Mouse (Mus musculus) hindbrain, embryonic 11.5 days (tissue): Measurements from ENCODE around the gene Sirt6. TPM values are rescaled to one million over a fixed set of nuclear protein-coding genes. Genes with fewer than 3 reads are reported as not detected.

Source experiments
- ATAC-seq: fragments of 200-750 bp; cut with Nextera tagmentation; 2 replicates; pipeline ENCODE4 v1.8.0; 2017; ENCODE audit warnings: mild to moderate bottlenecking, moderate TSS enrichment, moderate library complexity; ENCODE audit not compliant: low FRiP score
- DNase-seq: peaks from one replicate; pipeline ENCODE4 v3.0.0-alpha.2; 2015; ENCODE audit warnings: low spot score
- H3K27ac ChIP-seq: fragments of 300-500 bp; sonication (generic); 2 replicates; pipeline ENCODE4 v1.5.1; 2014; ENCODE audit warnings: mild to moderate bottlenecking, low read depth, low read length
- H3K27me3 ChIP-seq: fragments of 300-500 bp; sonication (generic); 2 replicates; pipeline ENCODE4 v1.6.1; 2014; ENCODE audit warnings: mild to moderate bottlenecking, low read length, moderate library complexity, mixed read lengths; ENCODE audit not compliant: control insufficient read depth, insufficient read depth
- H3K36me3 ChIP-seq: fragments of 300-500 bp; sonication (generic); 2 replicates; pipeline ENCODE4 v1.6.1; 2014; ENCODE audit warnings: mild to moderate bottlenecking, low read length, moderate library complexity, mixed read lengths; ENCODE audit not compliant: control insufficient read depth, insufficient read depth
- H3K4me1 ChIP-seq: fragments of 300-500 bp; sonication (generic); replicated peaks from 2 replicates; pipeline ENCODE4 v1.6.1; 2014; ENCODE audit warnings: low read length, mixed read lengths; ENCODE audit not compliant: control insufficient read depth, insufficient read depth
- H3K4me2 ChIP-seq: fragments of 300-500 bp; sonication (generic); replicated peaks from 2 replicates; pipeline ENCODE4 v1.6.1; 2014; ENCODE audit warnings: mild to moderate bottlenecking, low read depth, low read length
- H3K4me3 ChIP-seq: fragments of 300-500 bp; sonication (generic); 2 replicates; pipeline ENCODE4 v1.5.1; 2014; ENCODE audit warnings: low read depth, low read length
- H3K9ac ChIP-seq: fragments of 300-500 bp; sonication (generic); 2 replicates; pipeline ENCODE4 v1.6.1; 2014; ENCODE audit warnings: low read depth, low read length
- H3K9me3 ChIP-seq: fragments of 300-500 bp; sonication (generic); 2 replicates; pipeline ENCODE4 v1.6.1; 2016; ENCODE audit warnings: low read length; ENCODE audit not compliant: control insufficient read depth
- WGBS: fragments of 180-500 bp; shearing (Covaris S2); extraction: QIAGEN DNeasy Blood & Tissue Kit; methylation state at CpG from one replicate; pipeline ENCODE4 v1.1.7; 2014; 5-methylcytosine and 5-hydroxymethylcytosine counted together
- polyA plus RNA-seq: library from polyadenylated mRNA; unstranded; fragments of >200 nt; fragmentation: Nextera tagmentation; extraction: Ambion mirVana; gene quantifications from 2 replicates; pipeline ENCODE4 v1.2.1, GENCODE M21; 2014

The Sirt6 gene
- polyA plus RNA-seq, 1 experiment from 2014 or later: 42.2 TPM

DNA sequence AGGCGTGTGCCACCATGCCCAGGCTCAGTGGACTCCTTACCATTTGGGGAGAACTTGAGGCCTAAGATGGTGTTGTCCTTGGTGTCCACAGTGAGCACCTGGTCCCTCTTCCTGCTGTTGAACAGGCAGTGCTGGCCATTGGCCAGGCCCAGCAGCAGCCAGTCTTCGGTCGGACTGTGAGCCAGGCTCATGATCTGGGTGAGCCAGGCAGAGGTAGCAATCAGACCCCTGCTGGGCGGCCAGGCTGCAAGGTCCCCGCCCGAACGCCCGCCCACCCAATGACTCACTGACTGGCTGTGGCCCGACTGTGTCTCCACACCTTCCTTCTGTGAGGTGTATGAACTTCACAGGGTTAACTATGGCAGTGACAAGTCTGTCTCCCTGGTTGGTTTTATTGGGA, 35.8 kb downstream of the Sirt6 start:
- WGBS: 78% methylated on average over 9 of the region's 9 CpGs
- H3K36me3 ChIP-seq: no peaks in the 10 kb centered on the region
- DNase-seq (no peak), ATAC-seq (no peak)
- H3K4me1 ChIP-seq: peaks cover 10% of the 10 kb centered on the region
- no peak overlapping the region for H3K4me3 ChIP-seq
- peaks cover 49% of the 10 kb centered on the region for H3K27me3 ChIP-seq
- no peak overlapping the region for H3K9ac ChIP-seq
- H3K4me2 ChIP-seq: no peak overlapping the region
- H3K9me3 ChIP-seq: no peaks in the 10 kb centered on the region
- no peak overlapping the region for H3K27ac ChIP-seq

DNA sequence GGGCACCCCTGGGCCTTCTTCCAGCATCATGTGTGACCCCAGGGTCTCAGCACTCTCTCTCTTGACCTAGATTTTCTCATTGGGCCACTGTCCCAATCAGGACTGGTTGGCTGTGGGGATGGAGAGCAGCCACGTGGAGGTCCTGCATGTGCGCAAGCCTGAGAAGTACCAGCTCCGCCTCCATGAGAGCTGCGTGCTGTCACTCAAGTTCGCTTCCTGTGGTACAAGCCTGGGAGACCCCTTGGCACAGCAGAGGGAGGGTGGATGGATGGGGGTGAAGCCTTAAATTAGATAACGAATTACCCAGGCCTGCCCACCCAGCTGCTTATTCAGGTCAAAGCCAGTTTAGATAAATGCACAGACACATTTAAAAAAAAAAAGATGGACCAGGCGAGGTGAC, 38.9 kb downstream of the Sirt6 start:
- H3K4me3 ChIP-seq: no peak overlapping the region
- H3K27me3 ChIP-seq: peaks cover 31% of the 10 kb centered on the region
- no peaks in the 10 kb centered on the region for H3K9me3 ChIP-seq
- ATAC-seq (no peak), DNase-seq (no peak)
- no peak overlapping the region for H3K9ac ChIP-seq
- H3K4me1 ChIP-seq: no peaks in the 10 kb centered on the region
- H3K4me2 ChIP-seq: no peak overlapping the region
- H3K27ac ChIP-seq: no peak overlapping the region
- no peaks in the 10 kb centered on the region for H3K36me3 ChIP-seq
- 72% methylated on average over 7 of the region's 7 CpGs for WGBS

- H3K9ac ChIP-seq: no peak overlapping the region
- peaks cover 33% of the 10 kb centered on the region for H3K27me3 ChIP-seq
- WGBS: 46% methylated on average over 6 of the region's 6 CpGs
- no peak overlapping the region for H3K27ac ChIP-seq
- no peaks in the 10 kb centered on the region for H3K36me3 ChIP-seq
- no peaks in the 10 kb centered on the region for H3K9me3 ChIP-seq
- no peaks in the 10 kb centered on the region for H3K4me1 ChIP-seq
- H3K4me3 ChIP-seq: no peak overlapping the region
- DNase-seq (no peak), ATAC-seq (no peak)
- no peak overlapping the region for H3K4me2 ChIP-seq
Measured at GRCm38 (mm10) chr10:81583347-81583746, 44.2 kb downstream of the Sirt6 start.

- peaks cover 6% of the 10 kb centered on the region for H3K4me1 ChIP-seq
- H3K27me3 ChIP-seq: peaks cover 35% of the 10 kb centered on the region
- ATAC-seq: no peak
- 64% methylated on average over 24 of the region's 25 CpGs for WGBS
- DNase-seq: no peak
- H3K4me2 ChIP-seq: no peak overlapping the region
- no peaks in the 10 kb centered on the region for H3K9me3 ChIP-seq
- no peak overlapping the region for H3K4me3 ChIP-seq
- no peak overlapping the region for H3K9ac ChIP-seq
- no peak overlapping the region for H3K27ac ChIP-seq
- H3K36me3 ChIP-seq: no peaks in the 10 kb centered on the region
Measured at GRCm38 (mm10) chr10:81580441-81581070, 47.0 kb downstream of the Sirt6 start.

DNA sequence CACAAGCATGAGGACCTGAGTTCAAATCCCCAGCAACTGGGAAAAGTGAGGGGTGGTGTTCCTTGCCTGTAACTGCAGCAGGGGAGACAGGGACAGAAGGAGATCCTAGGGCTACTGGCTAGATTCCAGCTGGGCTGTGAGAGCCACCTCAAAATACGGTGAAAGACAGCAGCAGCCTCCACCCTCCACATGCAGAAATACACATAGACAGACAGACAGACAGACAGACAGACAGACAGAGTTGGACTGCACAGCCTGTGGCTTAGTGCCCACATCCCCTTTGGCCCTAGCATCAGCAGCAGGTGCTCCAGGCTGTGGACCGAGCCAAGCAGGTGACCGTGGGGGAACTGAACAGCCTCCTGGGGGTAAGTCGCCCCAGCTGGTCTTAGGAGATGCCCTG, 47.6 kb downstream of the Sirt6 start:
- no peak overlapping the region for H3K9ac ChIP-seq

DNA sequence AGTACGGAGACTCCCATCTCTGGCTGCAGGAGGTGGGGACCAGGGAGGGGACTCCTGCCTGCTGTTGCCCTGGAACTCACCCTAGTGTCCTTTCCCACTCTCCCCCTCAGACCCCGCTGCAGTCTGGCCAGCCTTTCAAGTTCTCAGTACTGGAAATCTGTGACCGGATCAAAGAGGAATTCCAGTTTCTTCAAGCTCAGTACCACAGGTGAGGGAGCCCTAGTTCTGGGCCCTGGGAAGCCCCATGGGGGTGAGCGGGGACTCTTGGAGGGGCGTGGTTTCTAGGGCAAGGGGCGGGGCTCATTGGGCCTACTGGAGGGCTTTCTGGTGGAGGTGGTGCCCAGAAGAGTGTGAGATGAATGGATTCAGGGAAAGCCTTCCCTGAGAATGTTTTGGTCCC, 51.9 kb downstream of the Sirt6 start:
- WGBS: 3% methylated on average over 6 of the region's 6 CpGs
- no peaks in the 10 kb centered on the region for H3K9me3 ChIP-seq
- peak overlapping the region; percentile 32 for H3K4me3 ChIP-seq
- peak overlapping the region; percentile 47 for H3K4me2 ChIP-seq
- no peak for DNase-seq
- peak overlapping the region; percentile 39 for H3K9ac ChIP-seq
- H3K27ac ChIP-seq: no peak overlapping the region
- H3K36me3 ChIP-seq: no peaks in the 10 kb centered on the region
- ATAC-seq: no peak
- peaks cover 28% of the 10 kb centered on the region for H3K4me1 ChIP-seq
- H3K27me3 ChIP-seq: peaks cover 58% of the 10 kb centered on the region

More for the DNA sequence above, 47.6 kb downstream of the Sirt6 start:
- no peaks in the 10 kb centered on the region for H3K36me3 ChIP-seq
- no peak overlapping the region for H3K27ac ChIP-seq
- ATAC-seq (no peak), DNase-seq (no peak)
- peaks cover 11% of the 10 kb centered on the region for H3K4me1 ChIP-seq
- no peak overlapping the region for H3K4me2 ChIP-seq
- no peaks in the 10 kb centered on the region for H3K9me3 ChIP-seq
- WGBS: 78% methylated on average over 4 of the region's 4 CpGs
- H3K27me3 ChIP-seq: peaks cover 37% of the 10 kb centered on the region
- no peak overlapping the region for H3K4me3 ChIP-seq

DNA sequence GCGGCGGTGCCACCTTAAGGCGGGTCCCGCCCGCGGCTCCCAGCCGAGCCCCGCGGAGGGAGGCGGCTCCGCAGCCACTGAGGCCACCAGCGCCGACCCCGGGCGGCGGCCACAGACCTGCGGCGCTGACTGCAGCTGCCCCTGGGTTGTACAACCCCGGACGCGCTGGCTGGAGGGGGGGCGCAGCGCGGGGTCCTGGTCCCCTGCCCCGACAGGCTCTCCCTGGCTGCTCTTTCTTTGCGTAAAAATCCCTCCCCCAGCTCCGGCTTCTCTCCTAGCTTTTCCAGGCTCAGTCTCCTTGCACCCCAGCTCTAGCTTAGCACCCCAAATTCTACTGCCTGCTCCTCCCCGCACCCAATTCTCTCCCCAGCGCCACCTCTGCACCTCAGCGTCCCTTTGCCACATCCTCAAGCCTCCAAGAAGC, 52.4 kb downstream of the Sirt6 start:
- 0% methylated on average over 30 of the region's 30 CpGs for WGBS
- no peak for ATAC-seq

GRCm38 (mm10) chr10:81574081-81575056, 53.2 kb downstream of the Sirt6 start, which contains the start of gene Tle2:
Gene Tle2, plus strand, starts transcription at chr10:81574561.
- H3K9me3 ChIP-seq: no peaks in the 10 kb centered on the region
- peaks cover 51% of the 10 kb centered on the region for H3K27me3 ChIP-seq
- H3K9ac ChIP-seq: peak within 1 kb of the TSS; percentile 39
- peaks cover 35% of the 10 kb centered on the region for H3K4me1 ChIP-seq
- WGBS: 19% methylated on average over 10 of the region's 10 CpGs
- DNase-seq (no peak), ATAC-seq (no peak)
- H3K27ac ChIP-seq: no peak within 1 kb of the TSS
- peak within 1 kb of the TSS; percentile 47 for H3K4me2 ChIP-seq
- no peaks in the 10 kb centered on the region for H3K36me3 ChIP-seq
- H3K4me3 ChIP-seq: peak within 1 kb of the TSS; percentile 32

More for the DNA sequence above, 52.4 kb downstream of the Sirt6 start:
- Histone ChIP-seq H3K4me3 (peak overlapping the region; percentile 32), H3K4me1 (peaks cover 32% of the 10 kb centered on the region), H3K9me3 (no peaks in the 10 kb centered on the region), H3K9ac (peak overlapping the region; percentile 39), H3K4me2 (peak overlapping the region; percentile 47), H3K27ac (no peak overlapping the region), H3K36me3 (no peaks in the 10 kb centered on the region), H3K27me3 (peaks cover 54% of the 10 kb centered on the region)
- DNase-seq: peak; percentile 64
